Comparison of ENCODE assay signal across 22 mouse cellular contexts in genomic region chr16:32724259-32724658, GRCm38 (mm10). TPM values are rescaled to one million over a fixed set of nuclear protein-coding genes. Genes with fewer than 3 reads are reported as not detected.
DNase-seq lines count a peak whose midpoint lies in the region; ATAC-seq and TF ChIP-seq lines count a peak whose summit lies in the region.
"Had no signal": no experiment of that assay in that cellular context is flagged by ENCODE, and none has a peak within 500 bp of the region (broad histone marks: within the 10 kb centered on the region; RNA-seq: fewer than 3 reads in every experiment).

No protein-coding gene starts in this region.

- no peaks in the 10 kb centered on the region for H3K27me3 ChIP-seq in lung, embryonic 14.5 days (ENCODE audit: insufficient read depth, low read length)
- H3K27me3 ChIP-seq: CH12.LX; embryonic facial prominence, embryonic 13.5 days; forebrain, embryonic 12.5 days; heart, embryonic 15.5 days; hindbrain, embryonic 13.5 days had no signal

- H3K9ac ChIP-seq in lung, embryonic 14.5 days, result no peak overlapping the region
- H3K9ac ChIP-seq: embryonic facial prominence, embryonic 13.5 days; forebrain, embryonic 12.5 days; heart, embryonic 15.5 days; hindbrain, embryonic 13.5 days had no signal

- ATAC-seq in lung, embryonic 14.5 days (ENCODE audit: insufficient read depth), result no peak
- ATAC-seq in granulocyte monocyte progenitor cell, adult 5-6 weeks (replicated peaks; ENCODE audit: poor library complexity, severe bottlenecking), result peak; percentile 58
- ATAC-seq: forebrain, embryonic 16.5 days; hindbrain, postnatal 0 days had no signal

- no peak overlapping the region for H3K4me2 ChIP-seq in lung, embryonic 14.5 days
- H3K4me2 ChIP-seq: embryonic facial prominence, embryonic 13.5 days; forebrain, embryonic 12.5 days; heart, embryonic 11.5 days; heart, embryonic 15.5 days; hindbrain, embryonic 13.5 days had no signal

- TF ChIP-seq CTCF in lung, embryonic 14.5 days (IDR thresholded peaks at IDR 0.05; ENCODE audit: low read depth), result no peak

- H3K4me3 ChIP-seq in lung, embryonic 14.5 days (ENCODE audit: low read depth, low read length), result no peak overlapping the region
- H3K4me3 ChIP-seq: embryonic facial prominence, embryonic 13.5 days; forebrain, embryonic 12.5 days; heart, adult 2 months; heart, embryonic 15.5 days; hindbrain, embryonic 13.5 days had no signal

- WGBS in lung, embryonic 14.5 days, result 77% methylated on average over 2 of the region's 2 CpGs

- H3K27ac ChIP-seq in lung, embryonic 14.5 days (ENCODE audit: low read depth), result no peak overlapping the region
- H3K27ac ChIP-seq: embryonic facial prominence, embryonic 13.5 days; forebrain, embryonic 12.5 days; heart, adult 2 months; heart, embryonic 15.5 days; hindbrain, embryonic 13.5 days; hindbrain, postnatal 0 days had no signal

- H3K36me3 ChIP-seq in lung, embryonic 14.5 days (ENCODE audit: insufficient read depth), result no peaks in the 10 kb centered on the region
- H3K36me3 ChIP-seq: embryonic facial prominence, embryonic 13.5 days; forebrain, embryonic 12.5 days; heart, embryonic 15.5 days; hindbrain, embryonic 13.5 days had no signal

- H3K9me3 ChIP-seq in lung, embryonic 14.5 days (ENCODE audit: low read depth, low read length), result no peaks in the 10 kb centered on the region
- H3K9me3 ChIP-seq: embryonic facial prominence, embryonic 13.5 days; forebrain, embryonic 12.5 days; heart, embryonic 15.5 days; hindbrain, embryonic 13.5 days had no signal

- no peaks in the 10 kb centered on the region for H3K4me1 ChIP-seq in lung, embryonic 14.5 days (ENCODE audit: insufficient read depth)
- H3K4me1 ChIP-seq: embryonic facial prominence, embryonic 13.5 days; forebrain, embryonic 12.5 days; heart, embryonic 15.5 days; hindbrain, embryonic 13.5 days had no signal

- DNase-seq in adrenal gland, adult 2 months, result peak; percentile 20
- DNase-seq in adrenal gland, adult 8-10 months, result no peak
- peak; percentile 47 for DNase-seq in lung, embryonic 14.5 days
- DNase-seq in lung, postnatal 4 days, result no peak
- DNase-seq in cerebellum, adult 18-20 months, result no peak
- no peak for DNase-seq in natural killer cell, adult 2 months (ENCODE audit: low spot score in 2 of 2)
- DNase-seq: cerebellum, adult 11-12 months; cerebellum, adult 9-11 months; cerebellum, postnatal 36 days; gastrocnemius, postnatal 10 days; heart, adult 2 months; heart, postnatal 14 days had no signal

RNA-seq across cellular contexts. Expression of gene Muc4, which starts 11.4 kb away (rescaled TPM):
- total RNA-seq in adrenal gland, adult 2 months (2021), result not detected
- not detected in 2 replicates for polyA plus RNA-seq in adrenal gland, adult 2 months (2012; rRNA removed)
- total RNA-seq in adrenal gland, adult 8-10 months (2022), result not detected
- 0.67 and 0.93 TPM in 2 replicates for polyA plus RNA-seq in lung, embryonic 14.5 days (2014; fragmentation: Nextera tagmentation; extraction: Ambion mirVana)
- not detected in 2 replicates for total RNA-seq in granulocyte monocyte progenitor cell, adult 5-6 weeks (2014; fragmentation: Nextera tagmentation)
- not detected in 2 replicates for total RNA-seq in granulocyte monocyte progenitor cell, adult 5-6 weeks (2017)
- total RNA-seq: hematopoietic stem cell, adult 5-6 weeks; hindbrain, postnatal 0 days had no signal
- polyA plus RNA-seq: forebrain, embryonic 16.5 days; heart, embryonic 15.5 days; hindbrain, embryonic 13.5 days; hindbrain, postnatal 0 days had no signal

Comparison
In these comparisons a context has a peak if more than half of its experiments do, and no peak if none do; other contexts are left out.
1. DNase-seq: peak in adrenal gland, adult 2 months (single experiment) and lung, embryonic 14.5 days (single experiment); none in adrenal gland, adult 8-10 months (single experiment), lung, postnatal 4 days (0 of 2), cerebellum, adult 18-20 months (0 of 2) and natural killer cell, adult 2 months (0 of 2).